Mouse (Mus musculus): ENCODE measurements at regions not wholly inside any gene's neighbourhood (a gene's known extent, or its start where the extent isn't known, plus 50 kb on each side); places are given as distances from the start of the nearest gene placed in this dataset.

GRCm38 (mm10) chr2:137363006-137363405, 246.6 kb upstream of the Jag1 start:
- TF ChIP-seq E2F4 (IDR thresholded peaks at IDR 0.05; ENCODE audit: insufficient read depth): no peak
- TF ChIP-seq POLR2A (IDR thresholded peaks at IDR 0.05; ENCODE audit: insufficient read length, low read depth): no peak
- no peak for TF ChIP-seq USF1 (IDR thresholded peaks at IDR 0.05; ENCODE audit: low read depth)
- TF ChIP-seq MAX (IDR thresholded peaks at IDR 0.05; ENCODE audit: low read depth): no peak
- no peak for TF ChIP-seq POLR2AphosphoS2 (IDR thresholded peaks at IDR 0.05; ENCODE audit: insufficient read length, low read depth)
- TF ChIP-seq CEBPB (IDR thresholded peaks at IDR 0.05; ENCODE audit: insufficient read depth, poor library complexity, severe bottlenecking): 0 out of 2 replicates have a peak, but pooled peaks have one; percentile 8
- no peak for TF ChIP-seq TCF3 (IDR thresholded peaks at IDR 0.05; ENCODE audit: insufficient read length, low read depth)
- TF ChIP-seq MYOD1 (IDR thresholded peaks at IDR 0.05; ENCODE audit: control insufficient read depth in 1 of 3, insufficient read length in 2 of 3, low read depth in 2 of 3): no peak
- no peak for TF ChIP-seq REST (IDR thresholded peaks at IDR 0.05; ENCODE audit: insufficient read depth, insufficient read length)
- TF ChIP-seq TCF12 (IDR thresholded peaks at IDR 0.05; ENCODE audit: insufficient read depth, poor library complexity, severe bottlenecking): no peak
- no peak for TF ChIP-seq MYOG (IDR thresholded peaks at IDR 0.05; ENCODE audit: control insufficient read depth in 1 of 3, insufficient read depth in 1 of 3, insufficient read length in 2 of 3, low read depth in 2 of 3)
- no peak for TF ChIP-seq SRF (IDR thresholded peaks at IDR 0.05; ENCODE audit: control insufficient read depth, insufficient read length, low read depth)
